Mouse (Mus musculus) ES-E14 (cell line): ENCODE measurements at regions not wholly inside any gene's neighbourhood (a gene's known extent, or its start where the extent isn't known, plus 50 kb on each side); places are given as distances from the start of the nearest gene placed in this dataset.

ENCODE experiments used
- CHD2 ChIP-seq: IDR thresholded peaks from 2 replicates; pipeline ENCODE4 v1.6.1; 2014; ENCODE audit warnings: mild to moderate bottlenecking, low read depth, low read length, inconsistent platforms
- MAFK ChIP-seq: IDR thresholded peaks from 2 replicates; pipeline ENCODE4 v1.6.1; 2014; ENCODE audit warnings: mild to moderate bottlenecking, low read depth, low read length, inconsistent platforms; ENCODE audit not compliant: insufficient read depth
- ZC3H11A ChIP-seq: IDR thresholded peaks from 2 replicates; pipeline ENCODE4 v1.6.1; 2012; ENCODE audit warnings: low read depth, mild to moderate bottlenecking, inconsistent platforms, low read length, borderline replicate concordance
- ZNF384 ChIP-seq: IDR thresholded peaks from 2 replicates; pipeline ENCODE4 v1.6.1; 2012; ENCODE audit warnings: low read depth, low read length, inconsistent platforms

- TF ChIP-seq CHD2 (no peak), ZC3H11A (no peak), ZNF384 (no peak), MAFK (no peak)
Measured at GRCm38 (mm10) chr4:105432461-105432860, 275.3 kb downstream of the Plpp3 start.
